Mouse (Mus musculus): ENCODE results near the gene Rftn2. TPM values are rescaled to one million over a fixed set of nuclear protein-coding genes. Genes with fewer than 3 reads are reported as not detected.

The Rftn2 gene
- polyA plus RNA-seq, 1 experiment from 2014 or later: 12.8 TPM

DNA sequence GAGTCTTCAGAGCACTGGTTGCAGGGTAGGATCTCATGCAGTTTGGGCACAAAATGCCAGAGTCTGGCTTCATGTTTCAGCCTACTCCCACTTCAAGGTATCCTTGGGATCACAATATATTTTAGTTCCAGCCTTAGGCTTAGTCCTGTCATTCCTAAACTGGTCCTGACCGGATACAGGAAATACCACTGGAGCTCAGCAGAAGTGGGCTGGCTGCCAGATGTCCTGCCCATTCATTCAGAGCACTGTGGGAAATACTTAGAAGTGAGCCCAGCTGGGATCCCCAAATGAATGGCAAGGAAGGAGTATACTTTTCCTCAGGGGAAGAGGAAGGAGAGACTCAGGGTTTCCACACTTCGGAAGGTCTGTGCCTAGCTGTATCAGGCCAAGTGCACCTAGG lies 33.3 kb downstream of the Rftn2 start:
- peak; percentile 56; the same call in 1 of the 2 replicates for ATAC-seq (ENCODE audit: insufficient number of reproducible peaks, insufficient read depth, low FRiP score, low read depth)
- Histone ChIP-seq H3K9ac (replicated peaks; ENCODE audit: low read depth, low read length) (no peak overlapping the region), H3K27ac (ENCODE audit: low read length) (peak overlapping the region; percentile 45; the same call in 1 of the 2 replicates), H3K4me2 (replicated peaks; ENCODE audit: low read depth, low read length) (no peak overlapping the region), H3K36me3 (ENCODE audit: control insufficient read depth, insufficient read depth, low read length) (no peaks in the 10 kb centered on the region), H3K9me3 (ENCODE audit: control insufficient read depth, low read depth, low read length) (no peaks in the 10 kb centered on the region), H3K4me3 (ENCODE audit: low read depth, low read length) (no peak overlapping the region), H3K27me3 (ENCODE audit: control insufficient read depth, insufficient read depth, low read length) (no peaks in the 10 kb centered on the region), H3K4me1 (ENCODE audit: control insufficient read depth, insufficient read depth, low read length) (peaks cover 22% of the 10 kb centered on the region)
- WGBS: 52% methylated on average over 2 of the region's 2 CpGs

DNA sequence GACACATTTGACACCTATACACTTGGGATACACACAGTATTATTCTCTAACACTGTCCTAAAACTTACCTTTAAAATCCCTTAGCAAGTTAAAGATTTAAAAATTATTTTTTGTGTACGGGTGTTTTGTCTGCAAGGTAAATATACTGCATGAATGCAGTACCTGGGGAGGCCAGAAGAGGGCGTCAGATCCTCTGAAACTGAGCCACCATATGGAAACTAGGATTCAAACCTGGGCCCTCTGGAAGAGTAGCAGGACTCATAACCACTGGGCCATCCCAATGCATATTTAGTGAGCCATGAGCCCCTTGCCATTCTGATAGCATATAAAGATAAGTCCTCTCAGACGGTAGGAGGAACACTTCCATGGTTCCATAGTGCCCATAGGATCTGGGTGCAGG lies 33.8 kb downstream of the Rftn2 start:
- ATAC-seq (ENCODE audit: insufficient number of reproducible peaks, insufficient read depth, low FRiP score, low read depth): no peak
- H3K4me2 ChIP-seq (replicated peaks; ENCODE audit: low read depth, low read length): no peak overlapping the region
- H3K27ac ChIP-seq (ENCODE audit: low read length): peak overlapping the region; percentile 45; the same call in 1 of the 2 replicates
- H3K9ac ChIP-seq (replicated peaks; ENCODE audit: low read depth, low read length): no peak overlapping the region
- H3K4me1 ChIP-seq (ENCODE audit: control insufficient read depth, insufficient read depth, low read length): peaks cover 22% of the 10 kb centered on the region
- H3K36me3 ChIP-seq (ENCODE audit: control insufficient read depth, insufficient read depth, low read length): no peaks in the 10 kb centered on the region
- H3K27me3 ChIP-seq (ENCODE audit: control insufficient read depth, insufficient read depth, low read length): no peaks in the 10 kb centered on the region
- 41% methylated on average over 3 of the region's 3 CpGs for WGBS
- H3K4me3 ChIP-seq (ENCODE audit: low read depth, low read length): no peak overlapping the region
- no peaks in the 10 kb centered on the region for H3K9me3 ChIP-seq (ENCODE audit: control insufficient read depth, low read depth, low read length)

DNA sequence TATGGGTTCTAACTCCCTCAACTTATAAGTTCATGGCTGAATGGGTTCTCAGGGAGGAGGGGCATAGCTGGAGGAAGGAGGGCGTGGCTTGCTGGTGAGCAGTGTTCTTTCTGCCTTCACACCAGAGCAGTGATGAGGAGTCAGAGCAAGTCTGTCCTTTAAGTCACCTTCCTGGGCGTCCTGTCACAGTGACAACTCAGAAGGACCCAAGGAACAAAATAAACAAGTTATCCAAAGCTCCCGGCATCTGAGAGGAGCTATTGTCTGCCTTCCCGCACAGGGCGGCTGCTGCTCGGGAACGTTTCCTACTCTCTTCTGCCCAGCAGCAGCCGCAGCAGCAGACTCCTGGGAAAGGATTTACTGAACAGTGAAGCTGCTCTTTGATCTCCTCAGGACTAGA lies 34.6 kb downstream of the Rftn2 start:
- no peaks in the 10 kb centered on the region for H3K9me3 ChIP-seq (ENCODE audit: control insufficient read depth, low read depth, low read length)
- H3K4me2 ChIP-seq (replicated peaks; ENCODE audit: low read depth, low read length): peak overlapping the region; percentile 46
- H3K4me3 ChIP-seq (ENCODE audit: low read depth, low read length): no peak overlapping the region
- H3K4me1 ChIP-seq (ENCODE audit: control insufficient read depth, insufficient read depth, low read length): peaks cover 22% of the 10 kb centered on the region
- H3K27me3 ChIP-seq (ENCODE audit: control insufficient read depth, insufficient read depth, low read length): no peaks in the 10 kb centered on the region
- peak overlapping the region; percentile 66; the same call in 1 of the 2 replicates for H3K27ac ChIP-seq (ENCODE audit: low read length)
- no peak overlapping the region for H3K9ac ChIP-seq (replicated peaks; ENCODE audit: low read depth, low read length)
- ATAC-seq (ENCODE audit: insufficient number of reproducible peaks, insufficient read depth, low FRiP score, low read depth): peak; percentile 53
- 19% methylated on average over 8 of the region's 8 CpGs for WGBS
- H3K36me3 ChIP-seq (ENCODE audit: control insufficient read depth, insufficient read depth, low read length): no peaks in the 10 kb centered on the region

DNA sequence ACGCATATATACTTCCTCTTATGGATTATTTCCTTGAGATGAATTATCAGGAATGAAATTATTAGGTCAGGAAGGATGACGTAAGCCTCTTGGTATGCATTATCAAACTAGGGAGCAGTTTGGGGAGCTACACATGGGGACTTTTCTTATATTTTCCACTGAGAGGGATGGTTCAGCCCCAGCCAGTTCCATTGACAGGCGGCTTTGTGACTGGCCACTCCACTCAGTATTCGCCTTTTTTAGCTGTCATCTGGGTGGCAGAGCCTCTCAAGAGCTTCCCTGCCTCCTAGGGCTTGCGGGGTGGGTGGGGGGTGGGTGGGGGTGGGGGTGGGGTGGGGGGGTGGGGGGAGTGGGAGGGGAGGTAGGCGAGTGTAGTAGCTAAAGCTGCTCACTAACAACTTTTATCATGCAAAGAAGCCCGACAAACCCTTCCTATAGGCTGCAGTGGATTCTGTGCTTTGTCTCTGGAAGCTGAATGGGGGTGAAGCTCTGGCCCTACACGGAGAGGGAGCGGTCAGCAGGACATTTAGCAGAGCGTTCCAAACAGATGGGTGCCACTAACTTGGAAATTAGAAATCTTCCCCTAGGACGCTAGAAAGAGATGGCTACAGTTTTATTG lies 39.9 kb downstream of the Rftn2 start:
- H3K36me3 ChIP-seq (ENCODE audit: control insufficient read depth, insufficient read depth, low read length): no peaks in the 10 kb centered on the region; the same call in 1 of the 2 replicates
- H3K4me2 ChIP-seq (replicated peaks; ENCODE audit: low read depth, low read length): no peak overlapping the region
- H3K27ac ChIP-seq (ENCODE audit: low read length): no peak overlapping the region
- no peaks in the 10 kb centered on the region for H3K9me3 ChIP-seq (ENCODE audit: control insufficient read depth, low read depth, low read length)
- H3K4me1 ChIP-seq (ENCODE audit: control insufficient read depth, insufficient read depth, low read length): no peaks in the 10 kb centered on the region
- no peaks in the 10 kb centered on the region for H3K27me3 ChIP-seq (ENCODE audit: control insufficient read depth, insufficient read depth, low read length)
- H3K9ac ChIP-seq (replicated peaks; ENCODE audit: low read depth, low read length): no peak overlapping the region
- no peak overlapping the region for H3K4me3 ChIP-seq (ENCODE audit: low read depth, low read length)
- ATAC-seq (ENCODE audit: insufficient number of reproducible peaks, insufficient read depth, low FRiP score, low read depth): no peak
- 32% methylated on average over 11 of the region's 11 CpGs for WGBS

DNA sequence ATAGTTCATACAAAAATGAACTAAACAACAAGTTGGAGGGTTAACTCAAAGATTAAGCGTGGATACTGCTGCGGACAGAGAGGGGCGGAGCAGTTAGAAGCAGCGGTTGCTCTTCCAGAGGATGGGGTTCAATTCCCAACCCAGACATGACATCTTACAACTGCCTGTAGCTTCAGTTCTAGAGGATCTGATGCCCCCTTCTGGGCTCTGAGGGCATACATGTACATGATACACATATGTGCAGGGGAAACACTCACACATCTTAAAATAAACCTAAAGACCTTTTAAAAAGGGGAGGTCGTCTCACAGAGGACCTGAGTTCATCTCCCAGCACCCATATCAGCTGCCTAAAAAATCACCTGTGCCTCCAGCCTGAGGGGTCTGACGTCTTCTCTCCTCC lies 40.9 kb downstream of the Rftn2 start:
- no peaks in the 10 kb centered on the region for H3K9me3 ChIP-seq (ENCODE audit: control insufficient read depth, low read depth, low read length)
- no peaks in the 10 kb centered on the region for H3K27me3 ChIP-seq (ENCODE audit: control insufficient read depth, insufficient read depth, low read length)
- H3K27ac ChIP-seq (ENCODE audit: low read length): no peak overlapping the region
- no peaks in the 10 kb centered on the region for H3K4me1 ChIP-seq (ENCODE audit: control insufficient read depth, insufficient read depth, low read length)
- no peak overlapping the region for H3K4me3 ChIP-seq (ENCODE audit: low read depth, low read length)
- H3K36me3 ChIP-seq (ENCODE audit: control insufficient read depth, insufficient read depth, low read length): peaks cover 4% of the 10 kb centered on the region; the same call in 1 of the 2 replicates
- no peak for ATAC-seq (ENCODE audit: insufficient number of reproducible peaks, insufficient read depth, low FRiP score, low read depth)
- no peak overlapping the region for H3K4me2 ChIP-seq (replicated peaks; ENCODE audit: low read depth, low read length)
- WGBS: 83% methylated on average over 6 of the region's 6 CpGs
- H3K9ac ChIP-seq (replicated peaks; ENCODE audit: low read depth, low read length): no peak overlapping the region

DNA sequence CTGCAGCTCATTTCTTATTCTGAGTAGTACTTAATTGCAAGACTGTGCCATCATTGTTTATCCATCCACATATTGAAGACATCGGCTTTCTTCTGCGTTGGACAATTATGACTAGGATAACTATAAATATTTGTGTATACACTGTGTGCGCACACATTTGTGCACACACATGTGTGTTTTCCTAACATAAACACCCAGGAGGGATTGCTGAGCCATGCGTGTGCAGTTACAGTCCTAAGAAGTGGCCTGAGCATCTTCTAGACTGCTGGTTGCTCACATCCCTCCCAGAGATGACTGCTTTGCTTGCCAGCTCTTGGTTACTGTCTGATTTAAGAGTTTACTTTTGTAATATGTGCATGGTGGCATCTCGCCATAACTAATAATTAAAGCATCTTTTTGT lies 44.2 kb downstream of the Rftn2 start:
- Histone ChIP-seq H3K27ac (ENCODE audit: low read length) (no peak overlapping the region; the same call in 1 of the 2 replicates), H3K4me2 (replicated peaks; ENCODE audit: low read depth, low read length) (no peak overlapping the region), H3K4me3 (ENCODE audit: low read depth, low read length) (no peak overlapping the region), H3K9ac (replicated peaks; ENCODE audit: low read depth, low read length) (no peak overlapping the region), H3K9me3 (ENCODE audit: control insufficient read depth, low read depth, low read length) (peaks cover 7% of the 10 kb centered on the region; the same call in 1 of the 2 replicates), H3K4me1 (ENCODE audit: control insufficient read depth, insufficient read depth, low read length) (no peaks in the 10 kb centered on the region), H3K36me3 (ENCODE audit: control insufficient read depth, insufficient read depth, low read length) (peaks cover 4% of the 10 kb centered on the region; the same call in 1 of the 2 replicates), H3K27me3 (ENCODE audit: control insufficient read depth, insufficient read depth, low read length) (no peaks in the 10 kb centered on the region)
- peak; percentile 46; the same call in 1 of the 2 replicates for ATAC-seq (ENCODE audit: insufficient number of reproducible peaks, insufficient read depth, low FRiP score, low read depth)
- 52% methylated on average over 5 of the region's 5 CpGs for WGBS

DNA sequence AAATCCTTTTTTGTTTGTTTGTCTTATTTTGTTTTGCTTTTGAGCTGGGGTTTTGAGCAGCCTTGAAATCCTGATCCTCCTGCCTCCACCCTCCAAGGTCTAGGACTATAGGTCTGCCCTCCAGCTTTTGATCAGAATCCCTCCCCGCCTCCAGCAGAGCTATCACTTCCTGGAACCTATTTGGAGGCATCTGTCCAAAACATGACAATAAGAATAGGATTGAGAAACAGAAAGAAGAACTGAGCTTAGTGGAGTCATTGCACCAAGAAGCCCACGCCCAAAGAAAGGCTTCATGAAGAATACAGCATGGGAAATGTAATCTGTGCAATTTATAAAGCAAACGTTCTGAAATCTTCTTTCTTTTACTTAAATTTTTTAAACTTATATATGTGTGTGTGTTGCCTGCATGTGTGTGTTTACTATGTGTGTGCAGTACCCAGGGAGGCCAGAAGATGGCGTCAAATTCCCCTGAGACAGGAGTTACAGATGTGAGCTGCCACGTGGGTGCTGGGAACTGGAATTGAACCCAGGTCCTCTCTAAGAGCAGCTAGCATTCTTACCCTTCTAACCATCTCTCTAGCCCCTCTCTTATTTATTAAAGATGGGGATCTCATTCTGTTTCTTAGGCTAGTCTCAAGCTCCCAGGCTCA lies 46.5 kb downstream of the Rftn2 start:
- ATAC-seq (ENCODE audit: insufficient number of reproducible peaks, insufficient read depth, low FRiP score, low read depth): no peak
- Histone ChIP-seq H3K9ac (replicated peaks; ENCODE audit: low read depth, low read length) (no peak overlapping the region), H3K4me3 (ENCODE audit: low read depth, low read length) (no peak overlapping the region), H3K27ac (ENCODE audit: low read length) (no peak overlapping the region), H3K36me3 (ENCODE audit: control insufficient read depth, insufficient read depth, low read length) (peaks cover 4% of the 10 kb centered on the region; the same call in 1 of the 2 replicates), H3K4me1 (ENCODE audit: control insufficient read depth, insufficient read depth, low read length) (no peaks in the 10 kb centered on the region), H3K27me3 (ENCODE audit: control insufficient read depth, insufficient read depth, low read length) (no peaks in the 10 kb centered on the region), H3K4me2 (replicated peaks; ENCODE audit: low read depth, low read length) (no peak overlapping the region), H3K9me3 (ENCODE audit: control insufficient read depth, low read depth, low read length) (peaks cover 7% of the 10 kb centered on the region; the same call in 1 of the 2 replicates)
- WGBS: 83% methylated on average over 5 of the region's 5 CpGs

- Histone ChIP-seq H3K27ac (ENCODE audit: low read length) (no peak overlapping the region), H3K4me2 (replicated peaks; ENCODE audit: low read depth, low read length) (no peak overlapping the region), H3K9me3 (ENCODE audit: control insufficient read depth, low read depth, low read length) (no peaks in the 10 kb centered on the region; the same call in 1 of the 2 replicates), H3K27me3 (ENCODE audit: control insufficient read depth, insufficient read depth, low read length) (no peaks in the 10 kb centered on the region), H3K4me3 (ENCODE audit: low read depth, low read length) (no peak overlapping the region), H3K9ac (replicated peaks; ENCODE audit: low read depth, low read length) (no peak overlapping the region), H3K4me1 (ENCODE audit: control insufficient read depth, insufficient read depth, low read length) (no peaks in the 10 kb centered on the region), H3K36me3 (ENCODE audit: control insufficient read depth, insufficient read depth, low read length) (no peaks in the 10 kb centered on the region)
- no peak for ATAC-seq (ENCODE audit: insufficient number of reproducible peaks, insufficient read depth, low FRiP score, low read depth)
- WGBS: 9% methylated on average over 3 of the region's 3 CpGs
These were observed 52.0 kb downstream of the Rftn2 start for GRCm38 (mm10) chr1:55174558-55175034.

All from stomach, embryonic 14.5 days (tissue).